Mouse (Mus musculus) liver, embryonic 18 days (tissue): ENCODE measurements around the gene Olfr624. TPM values are rescaled to one million over a fixed set of nuclear protein-coding genes. Genes with fewer than 3 reads are reported as not detected.

Source experiments
- polyA plus RNA-seq: library from polyadenylated mRNA; depleted of rRNA; stranded (reverse); fragments of >200 nt; gene quantifications from 2 replicates; pipeline ENCODE4 v1.2.3, GENCODE M21; 2012; rRNA removed

The Olfr624 gene
- 0.01 TPM in 2 replicates for polyA plus RNA-seq

GRCm38 (mm10) chr7:103671091-103671490, at the start of gene Olfr624:
Gene Olfr624, minus strand, starts transcription at chr7:103671191.

GRCm38 (mm10) chr7:103714371-103714770, 43.4 kb upstream of the Olfr624 start, which contains the start of gene Olfr243:
Gene Olfr243, plus strand, starts transcription at chr7:103714671.

GRCm38 (mm10) chr7:103682420-103682819, 11.4 kb upstream of the Olfr624 start, which contains the start of gene Olfr625-ps1:
Gene Olfr625-ps1, plus strand, starts transcription at chr7:103682720.

GRCm38 (mm10) chr7:103663598-103663997, 7.4 kb downstream of the Olfr624 start, which contains the start of gene Olfr623:
Gene Olfr623, minus strand, starts transcription at chr7:103663698.

GRCm38 (mm10) chr7:103642602-103643001, 28.4 kb downstream of the Olfr624 start, which contains the start of gene Olfr622:
Gene Olfr622, minus strand, starts transcription at chr7:103642702.

Other genes starting within 250 kb of the Olfr624 start
- not detected in 2 replicates for gene Olfr605, start 225.8 kb downstream of the Olfr624 start, polyA plus RNA-seq
- not detected in 2 replicates for gene Olfr606, start 222.1 kb downstream of the Olfr624 start, polyA plus RNA-seq
- not detected in 2 replicates for gene Olfr607, start 207.0 kb downstream of the Olfr624 start, polyA plus RNA-seq
- not detected in 2 replicates for gene Olfr608, start 201.3 kb downstream of the Olfr624 start, polyA plus RNA-seq
- not detected in 2 replicates for gene Olfr609, start 173.1 kb downstream of the Olfr624 start, polyA plus RNA-seq
- gene Olfr610, start 159.1 kb downstream of the Olfr624 start, polyA plus RNA-seq = not detected in 2 replicates
- not detected in 2 replicates for gene Olfr611, start 150.3 kb downstream of the Olfr624 start, polyA plus RNA-seq
- not detected in 2 replicates for gene Olfr612, start 128.5 kb downstream of the Olfr624 start, polyA plus RNA-seq
- not detected in 2 replicates for gene Olfr613, start 123.1 kb downstream of the Olfr624 start, polyA plus RNA-seq
- gene Olfr615, start 115.1 kb downstream of the Olfr624 start, polyA plus RNA-seq = not detected in 2 replicates
- not detected in 2 replicates for gene Olfr616, start 102.0 kb downstream of the Olfr624 start, polyA plus RNA-seq
- not detected in 2 replicates for gene Olfr617, start 98.1 kb downstream of the Olfr624 start, polyA plus RNA-seq
- not detected in 2 replicates for gene Olfr618, start 81.1 kb downstream of the Olfr624 start, polyA plus RNA-seq
- gene Olfr619, start 70.6 kb downstream of the Olfr624 start, polyA plus RNA-seq = not detected in 2 replicates
- not detected in 2 replicates for gene Olfr620, start 58.7 kb downstream of the Olfr624 start, polyA plus RNA-seq
- 0.02 TPM in 1 of 2 replicates, not detected in the other for gene Olfr622, start 28.5 kb downstream of the Olfr624 start, polyA plus RNA-seq
- not detected in 2 replicates for gene Olfr623, start 7.5 kb downstream of the Olfr624 start, polyA plus RNA-seq
- gene Olfr625-ps1, start 11.5 kb upstream of the Olfr624 start, polyA plus RNA-seq = not detected in 2 replicates
- not detected in 2 replicates for gene Olfr243, start 43.5 kb upstream of the Olfr624 start, polyA plus RNA-seq
- gene Olfr628, start 59.2 kb upstream of the Olfr624 start, polyA plus RNA-seq = not detected in 2 replicates
- gene Olfr629, start 73.8 kb upstream of the Olfr624 start, polyA plus RNA-seq = 0.03 and 0.10 TPM in 2 replicates
- gene Olfr630, start 86.1 kb upstream of the Olfr624 start, polyA plus RNA-seq = 0.01 and 0.02 TPM in 2 replicates
- gene Olfr69, start 100.4 kb upstream of the Olfr624 start, polyA plus RNA-seq = 0.03 TPM in 1 of 2 replicates, not detected in the other
- gene Olfr68, start 108.5 kb upstream of the Olfr624 start, polyA plus RNA-seq = 0.04 and 0.08 TPM in 2 replicates
- gene Olfr67, start 120.6 kb upstream of the Olfr624 start, polyA plus RNA-seq = 0.01 TPM in 2 replicates
- 28,363 and 31,511 TPM in 2 replicates for gene Hbb-bt, start 142.8 kb upstream of the Olfr624 start, polyA plus RNA-seq
- gene Hbb-bs, start 156.9 kb upstream of the Olfr624 start, polyA plus RNA-seq = 108,653 and 122,218 TPM in 2 replicates
- gene Hbb-bh2, start 169.3 kb upstream of the Olfr624 start, polyA plus RNA-seq = not detected in 2 replicates
- 3.5 and 3.6 TPM in 2 replicates for gene Hbb-bh1, start 172.0 kb upstream of the Olfr624 start, polyA plus RNA-seq
- 8.8 and 9.9 TPM in 2 replicates for gene Hbb-y, start 182.0 kb upstream of the Olfr624 start, polyA plus RNA-seq
- not detected in 2 replicates for gene Olfr66, start 215.1 kb upstream of the Olfr624 start, polyA plus RNA-seq
- gene Olfr64, start 223.3 kb upstream of the Olfr624 start, polyA plus RNA-seq = not detected in 2 replicates
- gene Olfr65, start 232.3 kb upstream of the Olfr624 start, polyA plus RNA-seq = not detected in 2 replicates